Mouse (Mus musculus): ENCODE results near the gene Nmt2.

Gene Nmt2

GRCm38 (mm10) chr2:3356311-3356710 lies 72.3 kb downstream of the Nmt2 start:
- Histone ChIP-seq H3K4me3 (replicated peaks; ENCODE audit: low read length) (no peak overlapping the region), H3K36me3 (ENCODE audit: insufficient read depth, low read length) (no peaks in the 10 kb centered on the region), H3K4me1 (replicated peaks; ENCODE audit: low read depth, low read length) (no peaks in the 10 kb centered on the region), H3K9me3 (ENCODE audit: low read length) (no peaks in the 10 kb centered on the region), H3K27me3 (ENCODE audit: insufficient read depth, low read length) (no peaks in the 10 kb centered on the region)
- TF ChIP-seq POU5F1 (IDR thresholded peaks at IDR 0.05; ENCODE audit: borderline replicate concordance, low read length) = no peak
- TF ChIP-seq CTCF (conservative IDR thresholded peaks at IDR 0.05; ENCODE audit: low read length) = no peak
- no peak for TF ChIP-seq NANOG (IDR thresholded peaks at IDR 0.05; ENCODE audit: borderline replicate concordance, low read length)

GRCm38 (mm10) chr2:3357887-3358286 lies 73.9 kb downstream of the Nmt2 start:
- TF ChIP-seq POU5F1 (IDR thresholded peaks at IDR 0.05; ENCODE audit: borderline replicate concordance, low read length) = no peak
- TF ChIP-seq CTCF (conservative IDR thresholded peaks at IDR 0.05; ENCODE audit: low read length) = no peak
- TF ChIP-seq NANOG (IDR thresholded peaks at IDR 0.05; ENCODE audit: borderline replicate concordance, low read length) = no peak
- Histone ChIP-seq H3K9me3 (ENCODE audit: low read length) (no peaks in the 10 kb centered on the region), H3K4me1 (replicated peaks; ENCODE audit: low read depth, low read length) (no peaks in the 10 kb centered on the region), H3K36me3 (ENCODE audit: insufficient read depth, low read length) (no peaks in the 10 kb centered on the region), H3K27me3 (ENCODE audit: insufficient read depth, low read length) (no peaks in the 10 kb centered on the region), H3K4me3 (replicated peaks; ENCODE audit: low read length) (no peak overlapping the region)

GRCm38 (mm10) chr2:3361067-3361466 lies 77.1 kb downstream of the Nmt2 start:
- Histone ChIP-seq H3K4me1 (replicated peaks; ENCODE audit: low read depth, low read length) (no peaks in the 10 kb centered on the region), H3K4me3 (replicated peaks; ENCODE audit: low read length) (no peak overlapping the region), H3K9me3 (ENCODE audit: low read length) (no peaks in the 10 kb centered on the region), H3K36me3 (ENCODE audit: insufficient read depth, low read length) (no peaks in the 10 kb centered on the region), H3K27me3 (ENCODE audit: insufficient read depth, low read length) (no peaks in the 10 kb centered on the region)
- no peak for TF ChIP-seq POU5F1 (IDR thresholded peaks at IDR 0.05; ENCODE audit: borderline replicate concordance, low read length)
- no peak for TF ChIP-seq NANOG (IDR thresholded peaks at IDR 0.05; ENCODE audit: borderline replicate concordance, low read length)
- TF ChIP-seq CTCF (conservative IDR thresholded peaks at IDR 0.05; ENCODE audit: low read length) = no peak

GRCm38 (mm10) chr2:3365127-3365526 lies 81.1 kb downstream of the Nmt2 start:
- Histone ChIP-seq H3K27me3 (ENCODE audit: insufficient read depth, low read length) (no peaks in the 10 kb centered on the region), H3K4me3 (replicated peaks; ENCODE audit: low read length) (no peak overlapping the region), H3K9me3 (ENCODE audit: low read length) (no peaks in the 10 kb centered on the region), H3K36me3 (ENCODE audit: insufficient read depth, low read length) (no peaks in the 10 kb centered on the region), H3K4me1 (replicated peaks; ENCODE audit: low read depth, low read length) (no peaks in the 10 kb centered on the region)
- TF ChIP-seq POU5F1 (IDR thresholded peaks at IDR 0.05; ENCODE audit: borderline replicate concordance, low read length) (no peak), NANOG (IDR thresholded peaks at IDR 0.05; ENCODE audit: borderline replicate concordance, low read length) (no peak), CTCF (conservative IDR thresholded peaks at IDR 0.05; ENCODE audit: low read length) (no peak)
